Mouse (Mus musculus) hindbrain, embryonic 14.5 days (tissue): ENCODE measurements around the gene Cd86. TPM values are rescaled to one million over a fixed set of nuclear protein-coding genes. Genes with fewer than 3 reads are reported as not detected.

Experiments used
- ATAC-seq: fragments of 200-750 bp; cut with Nextera tagmentation; 2 replicates; pipeline ENCODE4 v1.8.0; 2017; ENCODE audit warnings: moderate number of reproducible peaks, mild to moderate bottlenecking, moderate TSS enrichment, moderate library complexity; ENCODE audit not compliant: low FRiP score
- DNase-seq: peaks from one replicate; pipeline ENCODE4 v3.0.0-alpha.2; 2015; ENCODE audit warnings: low spot score
- H3K27ac ChIP-seq: fragments of 300-500 bp; sonication (generic); 2 replicates; pipeline ENCODE4 v1.5.1; 2014; ENCODE audit warnings: mild to moderate bottlenecking, moderate library complexity
- H3K27me3 ChIP-seq: fragments of 300-500 bp; sonication (generic); 2 replicates; pipeline ENCODE4 v1.6.1; 2014; ENCODE audit warnings: mild to moderate bottlenecking, low read length, mixed read lengths; ENCODE audit not compliant: control insufficient read depth, insufficient read depth
- H3K36me3 ChIP-seq: fragments of 300-500 bp; sonication (generic); replicated peaks from 2 replicates; pipeline ENCODE4 v1.6.1; 2014; ENCODE audit not compliant: control insufficient read depth, insufficient read depth
- H3K4me1 ChIP-seq: fragments of 300-500 bp; sonication (generic); replicated peaks from 2 replicates; pipeline ENCODE4 v1.6.1; 2014; ENCODE audit warnings: antibody characterized with exemption, low read length, mixed read lengths; ENCODE audit not compliant: control insufficient read depth, insufficient read depth
- H3K4me2 ChIP-seq: fragments of 300-500 bp; sonication (generic); replicated peaks from 2 replicates; pipeline ENCODE4 v1.6.1; 2014; ENCODE audit warnings: mild to moderate bottlenecking, moderate library complexity
- H3K4me3 ChIP-seq: fragments of 300-500 bp; sonication (generic); replicated peaks from 2 replicates; pipeline ENCODE4 v1.5.1; 2014; ENCODE audit warnings: mild to moderate bottlenecking, low read length
- H3K9ac ChIP-seq: fragments of 300-500 bp; sonication (generic); 2 replicates; pipeline ENCODE4 v1.6.1; 2014
- H3K9me3 ChIP-seq: fragments of 300-500 bp; sonication (generic); 2 replicates; pipeline ENCODE4 v1.6.1; 2016; ENCODE audit warnings: low read length; ENCODE audit not compliant: control insufficient read depth
- WGBS: fragments of 180-500 bp; shearing (Covaris S2); extraction: QIAGEN DNeasy Blood & Tissue Kit; methylation state at CpG from one replicate; pipeline ENCODE4 v1.1.7; 2014; 5-methylcytosine and 5-hydroxymethylcytosine counted together
- polyA plus RNA-seq: library from polyadenylated mRNA; unstranded; fragments of >200 nt; fragmentation: Nextera tagmentation; extraction: Ambion mirVana; gene quantifications from 2 replicates; pipeline ENCODE4 v1.2.1, GENCODE M21; 2014

The Cd86 gene
- polyA plus RNA-seq, 1 experiment from 2014 or later = 3.1 TPM

- no peaks in the 10 kb centered on the region for H3K9me3 ChIP-seq
- DNase-seq (no peak), ATAC-seq (peak; percentile 43; the same call in 1 of the 2 replicates)
- peak within 1 kb of the TSS; percentile 82 for H3K4me2 ChIP-seq
- H3K27me3 ChIP-seq = peaks cover 34% of the 10 kb centered on the region
- peak within 1 kb of the TSS; percentile 45 for H3K4me3 ChIP-seq
- H3K9ac ChIP-seq = peak within 1 kb of the TSS; percentile 42
- H3K36me3 ChIP-seq = no peaks in the 10 kb centered on the region
- 1% methylated on average over 40 of the region's 40 CpGs for WGBS
- H3K27ac ChIP-seq = no peak within 1 kb of the TSS
- H3K4me1 ChIP-seq = peaks cover 4% of the 10 kb centered on the region
These were observed 28.0 kb upstream of the Cd86 start, which contains the start of gene Ildr1 for GRCm38 (mm10) chr16:36693818-36694413. Ildr1 (plus strand) TSS chr16:36693978.

- Histone ChIP-seq H3K36me3 (no peaks in the 10 kb centered on the region), H3K9me3 (no peaks in the 10 kb centered on the region), H3K4me2 (no peak overlapping the region), H3K27me3 (peaks cover 34% of the 10 kb centered on the region), H3K4me3 (no peak overlapping the region), H3K9ac (no peak overlapping the region), H3K27ac (no peak overlapping the region), H3K4me1 (peaks cover 4% of the 10 kb centered on the region)
- DNase-seq = no peak
- ATAC-seq = no peak
- WGBS = 57% methylated on average over 3 of the region's 3 CpGs
These were observed 25.6 kb upstream of the Cd86 start for GRCm38 (mm10) chr16:36691484-36691883.

- Histone ChIP-seq H3K27me3 (peaks cover 5% of the 10 kb centered on the region; the same call in 1 of the 2 replicates), H3K27ac (no peak overlapping the region), H3K9ac (no peak overlapping the region), H3K4me1 (no peaks in the 10 kb centered on the region), H3K36me3 (no peaks in the 10 kb centered on the region), H3K4me2 (no peak overlapping the region), H3K4me3 (no peak overlapping the region), H3K9me3 (no peaks in the 10 kb centered on the region)
- WGBS = 89% methylated on average over 2 of the region's 2 CpGs
- no peak for DNase-seq
- no peak for ATAC-seq
These were observed 22.2 kb upstream of the Cd86 start for GRCm38 (mm10) chr16:36688076-36688475.

- DNase-seq (no peak), ATAC-seq (no peak)
- WGBS = 76% methylated on average over 6 of the region's 6 CpGs
- no peak overlapping the region for H3K27ac ChIP-seq
- no peaks in the 10 kb centered on the region for H3K27me3 ChIP-seq
- H3K36me3 ChIP-seq = no peaks in the 10 kb centered on the region
- no peak overlapping the region for H3K4me3 ChIP-seq
- no peaks in the 10 kb centered on the region for H3K4me1 ChIP-seq
- H3K9ac ChIP-seq = no peak overlapping the region
- H3K9me3 ChIP-seq = no peaks in the 10 kb centered on the region
- H3K4me2 ChIP-seq = no peak overlapping the region
These were observed 18.5 kb upstream of the Cd86 start for GRCm38 (mm10) chr16:36684325-36684918.

- H3K4me2 ChIP-seq = no peak overlapping the region
- H3K9me3 ChIP-seq = no peaks in the 10 kb centered on the region
- no peak for ATAC-seq
- H3K4me3 ChIP-seq = no peak overlapping the region
- H3K9ac ChIP-seq = no peak overlapping the region
- DNase-seq = no peak
- H3K36me3 ChIP-seq = no peaks in the 10 kb centered on the region
- 92% methylated on average over 3 of the region's 3 CpGs for WGBS
- H3K27me3 ChIP-seq = no peaks in the 10 kb centered on the region
- H3K27ac ChIP-seq = no peak overlapping the region
- no peaks in the 10 kb centered on the region for H3K4me1 ChIP-seq
These were observed 15.9 kb upstream of the Cd86 start for GRCm38 (mm10) chr16:36681829-36682228.

GRCm38 (mm10) chr16:36675902-36676301 lies 10.0 kb upstream of the Cd86 start:
- no peak overlapping the region for H3K9ac ChIP-seq
- no peaks in the 10 kb centered on the region for H3K36me3 ChIP-seq
- H3K4me2 ChIP-seq = no peak overlapping the region
- H3K9me3 ChIP-seq = no peaks in the 10 kb centered on the region
- no peak for DNase-seq
- no peaks in the 10 kb centered on the region for H3K4me1 ChIP-seq
- H3K4me3 ChIP-seq = no peak overlapping the region
- ATAC-seq = no peak
- no peak overlapping the region for H3K27ac ChIP-seq
- 94% methylated on average over 2 of the region's 2 CpGs for WGBS
- no peaks in the 10 kb centered on the region for H3K27me3 ChIP-seq

- Histone ChIP-seq H3K27me3 (no peaks in the 10 kb centered on the region), H3K36me3 (no peaks in the 10 kb centered on the region), H3K4me1 (no peaks in the 10 kb centered on the region), H3K27ac (no peak overlapping the region), H3K4me2 (no peak overlapping the region), H3K9me3 (no peaks in the 10 kb centered on the region), H3K9ac (no peak overlapping the region), H3K4me3 (no peak overlapping the region)
- ATAC-seq (no peak), DNase-seq (no peak)
- 41% methylated on average over 2 of the region's 2 CpGs for WGBS
These were observed 9.4 kb upstream of the Cd86 start for GRCm38 (mm10) chr16:36675304-36675703.

GRCm38 (mm10) chr16:36674457-36675204 lies 8.8 kb upstream of the Cd86 start:
- Histone ChIP-seq H3K4me3 (no peak overlapping the region), H3K4me2 (no peak overlapping the region), H3K9me3 (no peaks in the 10 kb centered on the region), H3K36me3 (no peaks in the 10 kb centered on the region), H3K27ac (no peak overlapping the region), H3K4me1 (no peaks in the 10 kb centered on the region), H3K9ac (no peak overlapping the region), H3K27me3 (no peaks in the 10 kb centered on the region)
- ATAC-seq (no peak), DNase-seq (no peak)
- WGBS = 73% methylated on average over 7 of the region's 7 CpGs

GRCm38 (mm10) chr16:36673196-36673595 lies 7.3 kb upstream of the Cd86 start:
- Histone ChIP-seq H3K9me3 (no peaks in the 10 kb centered on the region), H3K27me3 (no peaks in the 10 kb centered on the region), H3K27ac (no peak overlapping the region), H3K4me1 (no peaks in the 10 kb centered on the region), H3K36me3 (no peaks in the 10 kb centered on the region), H3K4me3 (no peak overlapping the region), H3K9ac (no peak overlapping the region), H3K4me2 (no peak overlapping the region)
- DNase-seq (no peak), ATAC-seq (no peak)
- WGBS = 77% methylated on average over 4 of the region's 4 CpGs
